Mouse (Mus musculus): ENCODE measurements around the gene Colq. TPM values are rescaled to one million over a fixed set of nuclear protein-coding genes. Genes with fewer than 3 reads are reported as not detected.

Colq gene
- 0.30 and 0.39 TPM in 2 replicates for polyA plus RNA-seq (2021; fragmentation: Nextera tagmentation)
- long read RNA-seq, experiment 1: 0 reads
- long read RNA-seq, experiment 2, partial matches to known transcripts: 0 of 3 reads
- long read RNA-seq, experiment 2, other reads (novel, unspliced or antisense): 0 of 3 reads

GRCm38 (mm10) chr14:31591243-31591642, at the start of gene Colq:
Colq (minus strand) TSS chr14:31591343.

GRCm38 (mm10) chr14:31640346-31640889, 49.3 kb upstream of the Colq start, which contains the start of gene Gm49387:
Gm49387 (minus strand) TSS chr14:31640878.

GRCm38 (mm10) chr14:31494975-31495455, 96.1 kb downstream of the Colq start, which contains the start of gene Mettl6:
Mettl6 (minus strand) TSS chr14:31495040.

GRCm38 (mm10) chr14:31494349-31494974, 96.7 kb downstream of the Colq start, which contains the start of gene Eaf1:
Eaf1 (plus strand) TSS chr14:31494399.

Other genes starting within 250 kb of the Colq start
- 33.9 and 42.8 TPM in 2 replicates for gene Sh3bp5, start 155.3 kb downstream of the Colq start, polyA plus RNA-seq (2021; fragmentation: Nextera tagmentation)
- gene Eaf1, start 96.9 kb downstream of the Colq start, polyA plus RNA-seq (2021; fragmentation: Nextera tagmentation): 3.3 and 3.7 TPM in 2 replicates
- 11.0 and 13.7 TPM in 2 replicates for gene Mettl6, start 96.3 kb downstream of the Colq start, polyA plus RNA-seq (2021; fragmentation: Nextera tagmentation)
- gene Gm49387, start 49.5 kb upstream of the Colq start, polyA plus RNA-seq (2021; fragmentation: Nextera tagmentation): not detected in 2 replicates
- gene Btd, start 49.7 kb upstream of the Colq start, polyA plus RNA-seq (2021; fragmentation: Nextera tagmentation): 9.2 and 10.0 TPM in 2 replicates
- 13.8 and 18.3 TPM in 2 replicates for gene Hacl1, start 49.9 kb upstream of the Colq start, polyA plus RNA-seq (2021; fragmentation: Nextera tagmentation)
- gene Ankrd28, start 239.3 kb upstream of the Colq start, polyA plus RNA-seq (2021; fragmentation: Nextera tagmentation): 2.3 and 3.0 TPM in 2 replicates

All from layer of hippocampus, adult 6 months (tissue).